Mouse (Mus musculus) testis, adult 2 months (tissue): Measurements from ENCODE around the gene Mtcl1.

Experiments
- CTCF ChIP-seq: fragments of 200-500 bp; IDR thresholded peaks from 2 replicates; pipeline ENCODE4 v1.5.1; 2012; ENCODE audit warnings: low read depth, mild to moderate bottlenecking, inconsistent platforms, low read length, moderate library complexity; ENCODE audit not compliant: control insufficient read depth, insufficient read depth, insufficient replicate concordance
- POLR2A ChIP-seq: fragments of 200-500 bp; IDR thresholded peaks from 2 replicates; pipeline ENCODE4 v1.6.1; 2012; ENCODE audit warnings: low read depth, mild to moderate bottlenecking, inconsistent platforms, low read length, moderate library complexity; ENCODE audit not compliant: control insufficient read depth

GRCm38 (mm10) chr17:66340798-66341197 lies 108.8 kb downstream of the Mtcl1 start:
- TF ChIP-seq POLR2A (no peak), CTCF (no peak)
